Mouse (Mus musculus) lung, postnatal 0 days (tissue): ENCODE results near the gene Ccdc62. TPM values are rescaled to one million over a fixed set of nuclear protein-coding genes. Genes with fewer than 3 reads are reported as not detected.
A peak's percentile ranks its signal among the peaks of the same experiment; 100 is the strongest.

ENCODE experiments used
- ATAC-seq: fragments of 200-750 bp; cut with Nextera tagmentation; 2 replicates; pipeline ENCODE4 v1.8.0; 2017; ENCODE audit warnings: moderate library complexity
- DNase-seq: peaks from one replicate; pipeline ENCODE4 v3.0.0-alpha.2; 2016; ENCODE audit warnings: low spot score
- H3K27ac ChIP-seq: fragments of 300-500 bp; sonication (generic); 2 replicates; pipeline ENCODE4 v1.5.1; 2014; ENCODE audit warnings: antibody characterized with exemption, mild to moderate bottlenecking, low read length, mixed read lengths
- H3K27me3 ChIP-seq: fragments of 300-500 bp; sonication (generic); replicated peaks from 2 replicates; pipeline ENCODE4 v1.6.1; 2014; ENCODE audit warnings: low read length, mixed read lengths; ENCODE audit not compliant: insufficient read depth
- H3K36me3 ChIP-seq: fragments of 300-500 bp; sonication (generic); 2 replicates; pipeline ENCODE4 v1.6.1; 2014; ENCODE audit warnings: low read length, mixed read lengths; ENCODE audit not compliant: insufficient read depth
- H3K4me1 ChIP-seq: fragments of 300-500 bp; sonication (generic); 2 replicates; pipeline ENCODE4 v1.6.1; 2014; ENCODE audit warnings: antibody characterized with exemption, low read depth, low read length, mixed read lengths; ENCODE audit not compliant: insufficient read depth
- H3K4me2 ChIP-seq: fragments of 300-500 bp; sonication (generic); replicated peaks from 2 replicates; pipeline ENCODE4 v1.6.1; 2014; ENCODE audit warnings: low read depth, mild to moderate bottlenecking, low read length, moderate library complexity, mixed read lengths
- H3K4me3 ChIP-seq: fragments of 300-500 bp; sonication (generic); 2 replicates; pipeline ENCODE4 v1.5.1; 2014; ENCODE audit warnings: low read depth, low read length
- H3K9ac ChIP-seq: fragments of 300-500 bp; sonication (generic); replicated peaks from 2 replicates; pipeline ENCODE4 v1.6.1; 2014; ENCODE audit warnings: low read depth, mild to moderate bottlenecking
- H3K9me3 ChIP-seq: fragments of 300-500 bp; sonication (generic); 2 replicates; pipeline ENCODE4 v1.6.1; 2016; ENCODE audit warnings: low read length, mixed read lengths
- CTCF ChIP-seq: IDR thresholded peaks from 2 replicates; pipeline ENCODE4 v1.5.1; 2016; ENCODE audit warnings: antibody characterized with exemption, mild to moderate bottlenecking
- EP300 ChIP-seq: IDR thresholded peaks from 2 replicates; pipeline ENCODE4 v1.6.1; 2016; ENCODE audit warnings: antibody characterized with exemption, mild to moderate bottlenecking, control low read depth
- WGBS: fragments of 180-500 bp; shearing (Covaris S2); extraction: QIAGEN DNeasy Blood & Tissue Kit; methylation state at CpG from one replicate; pipeline ENCODE4 v1.1.7; 2014; 5-methylcytosine and 5-hydroxymethylcytosine counted together
- polyA plus RNA-seq: library from polyadenylated mRNA; unstranded; fragments of >200 nt; fragmentation: Nextera tagmentation; extraction: Ambion mirVana; gene quantifications from 2 replicates; pipeline ENCODE4 v1.2.1, GENCODE M21; 2015

Gene Ccdc62
- polyA plus RNA-seq: 5.9 and 6.3 TPM in 2 replicates

GRCm38 (mm10) chr5:123930508-123930989 is at the start of gene Ccdc62:
Gene Ccdc62, plus strand, starts transcription at chr5:123930679.
- Histone ChIP-seq H3K4me1 (no peaks in the 10 kb centered on the region), H3K27me3 (no peaks in the 10 kb centered on the region), H3K27ac (peak within 1 kb of the TSS; percentile 89), H3K9ac (peak within 1 kb of the TSS; percentile 83), H3K4me2 (peak within 1 kb of the TSS; percentile 66), H3K4me3 (peak within 1 kb of the TSS; percentile 68), H3K9me3 (no peaks in the 10 kb centered on the region), H3K36me3 (peaks cover 10% of the 10 kb centered on the region)
- peak; percentile 99 for DNase-seq
- ATAC-seq: peak; percentile 99
- under 1% methylated on average over 56 of the region's 56 CpGs for WGBS
- TF ChIP-seq CTCF (no peak), EP300 (no peak)

GRCm38 (mm10) chr5:123880778-123881177 is 49.7 kb upstream of the Ccdc62 start:
- H3K9ac ChIP-seq: no peak overlapping the region
- H3K9me3 ChIP-seq: no peaks in the 10 kb centered on the region
- no peaks in the 10 kb centered on the region for H3K27me3 ChIP-seq
- no peak overlapping the region for H3K4me3 ChIP-seq
- peaks cover 7% of the 10 kb centered on the region; the same call in 1 of the 2 replicates for H3K4me1 ChIP-seq
- no peak for DNase-seq
- no peak for ATAC-seq
- no peak overlapping the region for H3K4me2 ChIP-seq
- WGBS: 86% methylated on average over 14 of the region's 14 CpGs
- H3K27ac ChIP-seq: no peak overlapping the region
- no peak for TF ChIP-seq EP300
- TF ChIP-seq CTCF: peak; percentile 26
- no peaks in the 10 kb centered on the region for H3K36me3 ChIP-seq

- no peak overlapping the region for H3K27ac ChIP-seq
- H3K36me3 ChIP-seq: no peaks in the 10 kb centered on the region
- H3K4me2 ChIP-seq: no peak overlapping the region
- H3K9ac ChIP-seq: no peak overlapping the region
- 59% methylated on average over 7 of the region's 7 CpGs for WGBS
- 0 out of 2 replicates have a peak, but pooled peaks cover 3% of the 10 kb centered on the region for H3K4me1 ChIP-seq
- no peak for DNase-seq
- H3K4me3 ChIP-seq: no peak overlapping the region
- no peaks in the 10 kb centered on the region for H3K9me3 ChIP-seq
- H3K27me3 ChIP-seq: no peaks in the 10 kb centered on the region
- TF ChIP-seq EP300 (no peak), CTCF (no peak)
- no peak for ATAC-seq
Observed at GRCm38 (mm10) chr5:123883891-123884290, 46.6 kb upstream of the Ccdc62 start.

GRCm38 (mm10) chr5:123884332-123884731 is 46.1 kb upstream of the Ccdc62 start:
- ATAC-seq: no peak
- no peak for TF ChIP-seq EP300
- no peak for TF ChIP-seq CTCF
- Histone ChIP-seq H3K9ac (no peak overlapping the region), H3K4me1 (0 out of 2 replicates have a peak, but pooled peaks cover 3% of the 10 kb centered on the region), H3K36me3 (no peaks in the 10 kb centered on the region), H3K27ac (no peak overlapping the region), H3K4me2 (no peak overlapping the region), H3K27me3 (no peaks in the 10 kb centered on the region), H3K9me3 (no peaks in the 10 kb centered on the region), H3K4me3 (no peak overlapping the region)
- peak; percentile 8 for DNase-seq
- WGBS: 70% methylated on average over 10 of the region's 10 CpGs

GRCm38 (mm10) chr5:123886365-123886764 is 44.1 kb upstream of the Ccdc62 start:
- no peak for ATAC-seq
- H3K27ac ChIP-seq: no peak overlapping the region
- H3K4me2 ChIP-seq: no peak overlapping the region
- H3K9me3 ChIP-seq: no peaks in the 10 kb centered on the region
- no peaks in the 10 kb centered on the region for H3K27me3 ChIP-seq
- H3K9ac ChIP-seq: no peak overlapping the region
- 33% methylated on average over 3 of the region's 3 CpGs for WGBS
- no peak overlapping the region for H3K4me3 ChIP-seq
- no peaks in the 10 kb centered on the region for H3K4me1 ChIP-seq
- no peak for DNase-seq
- TF ChIP-seq EP300: no peak
- TF ChIP-seq CTCF: no peak
- no peaks in the 10 kb centered on the region for H3K36me3 ChIP-seq

GRCm38 (mm10) chr5:123890312-123890711 is 40.2 kb upstream of the Ccdc62 start:
- no peaks in the 10 kb centered on the region for H3K4me1 ChIP-seq
- no peaks in the 10 kb centered on the region for H3K36me3 ChIP-seq
- H3K27me3 ChIP-seq: no peaks in the 10 kb centered on the region
- DNase-seq: no peak
- no peak overlapping the region for H3K9ac ChIP-seq
- no peak for ATAC-seq
- H3K9me3 ChIP-seq: no peaks in the 10 kb centered on the region
- H3K4me2 ChIP-seq: no peak overlapping the region
- 59% methylated on average over 2 of the region's 2 CpGs for WGBS
- no peak overlapping the region for H3K27ac ChIP-seq
- no peak for TF ChIP-seq CTCF
- TF ChIP-seq EP300: no peak
- no peak overlapping the region for H3K4me3 ChIP-seq

GRCm38 (mm10) chr5:123890987-123891386 is 39.5 kb upstream of the Ccdc62 start:
- no peak overlapping the region for H3K4me2 ChIP-seq
- no peaks in the 10 kb centered on the region for H3K9me3 ChIP-seq
- ATAC-seq (no peak), DNase-seq (no peak)
- 70% methylated on average over 5 of the region's 5 CpGs for WGBS
- no peaks in the 10 kb centered on the region for H3K4me1 ChIP-seq
- no peaks in the 10 kb centered on the region for H3K27me3 ChIP-seq
- no peak overlapping the region for H3K27ac ChIP-seq
- TF ChIP-seq EP300 (no peak), CTCF (no peak)
- no peaks in the 10 kb centered on the region for H3K36me3 ChIP-seq
- no peak overlapping the region for H3K4me3 ChIP-seq
- H3K9ac ChIP-seq: no peak overlapping the region
